Mouse (Mus musculus): Measurements from ENCODE around the gene Nmrk2.

The Nmrk2 gene

GRCm38 (mm10) chr10:81182336-81183333, 19.2 kb downstream of the Nmrk2 start, which contains the start of gene Dapk3:
Dapk3 (plus strand) TSS chr10:81183005.
- POLR2A ChIA-PET = interaction anchor here in 3 of 4 experiments (0.5 to 3.0 kb wide), 17 partner anchors 10 to 771 kb away, joined by 3 to 30 read pairs (median 4); partner anchors contain the start of genes Cactin (in 1 of the 3), Gadd45b (in 1 of the 3), Map2k2 (in 1 of the 3) and Pias4 (in 1 of the 3)
- CTCF ChIA-PET = no interaction called here

GRCm38 (mm10) chr10:81181860-81182259, 20.0 kb downstream of the Nmrk2 start:
- ChIA-PET POLR2A (interaction anchor here in 3 of 4 experiments (0.6 to 9.9 kb wide), 16 partner anchors 10 to 341 kb away, joined by 3 to 189 read pairs (median 4); partner anchors contain the start of genes Cactin (in 2 of the 3), Map2k2 (in 2 of the 3), Pias4 (in 2 of the 3) and Sgta (in 1 of the 3)), CTCF (interaction anchor here in 3 of 4 experiments (0.5 to 1.5 kb wide), 4 partner anchors 9 to 1926 kb away, joined by 3 to 8 read pairs (median 4); no protein-coding TSS in a partner anchor)

DNA sequence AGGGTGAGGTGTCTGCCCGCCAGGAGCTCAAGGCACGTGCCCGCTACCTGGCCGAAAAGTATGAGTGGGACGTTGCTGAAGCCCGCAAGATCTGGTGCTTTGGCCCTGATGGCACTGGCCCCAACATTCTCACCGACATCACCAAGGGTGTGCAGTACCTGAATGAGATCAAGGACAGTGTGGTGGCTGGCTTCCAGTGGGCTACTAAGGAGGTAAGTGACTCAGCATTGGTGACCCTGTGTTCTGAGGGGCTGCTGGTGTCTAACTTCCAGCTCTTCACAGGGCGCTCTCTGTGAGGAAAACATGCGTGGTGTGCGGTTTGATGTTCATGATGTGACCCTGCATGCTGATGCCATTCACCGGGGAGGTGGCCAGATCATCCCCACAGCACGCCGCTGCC, 20.9 kb downstream of the Nmrk2 start:
- ChIA-PET CTCF (interaction anchor here in 3 of 4 experiments (0.5 to 1.5 kb wide), 3 partner anchors 10 to 1927 kb away, joined by 3 to 8 read pairs (median 6); no protein-coding TSS in a partner anchor), POLR2A (interaction anchor here in 2 of 4 experiments (0.8 to 9.9 kb wide), 13 partner anchors 11 to 342 kb away, joined by 3 to 189 read pairs (median 5); partner anchors contain the start of genes Cactin (in 2 of the 2), Map2k2 (in 2 of the 2) and Pias4 (in 2 of the 2))

GRCm38 (mm10) chr10:81179451-81180342, 22.2 kb downstream of the Nmrk2 start:
- ChIA-PET POLR2A (interaction anchor here in 3 of 4 experiments (0.6 to 9.9 kb wide), 37 partner anchors 11 to 328 kb away, joined by 3 to 189 read pairs (median 4); partner anchors contain the start of genes Map2k2 (in 2 of the 3), Pias4 (in 2 of the 3), Cactin (in 1 of the 3) and Fzr1 (in 1 of the 3)), CTCF (interaction anchor here in 1 of 4 experiments (0.9 to 2.0 kb wide), 5 partner anchors 10 to 323 kb away, joined by 3 to 10 read pairs (median 3); partner anchors contain the start of genes Pip5k1c and Slc39a3)

DNA sequence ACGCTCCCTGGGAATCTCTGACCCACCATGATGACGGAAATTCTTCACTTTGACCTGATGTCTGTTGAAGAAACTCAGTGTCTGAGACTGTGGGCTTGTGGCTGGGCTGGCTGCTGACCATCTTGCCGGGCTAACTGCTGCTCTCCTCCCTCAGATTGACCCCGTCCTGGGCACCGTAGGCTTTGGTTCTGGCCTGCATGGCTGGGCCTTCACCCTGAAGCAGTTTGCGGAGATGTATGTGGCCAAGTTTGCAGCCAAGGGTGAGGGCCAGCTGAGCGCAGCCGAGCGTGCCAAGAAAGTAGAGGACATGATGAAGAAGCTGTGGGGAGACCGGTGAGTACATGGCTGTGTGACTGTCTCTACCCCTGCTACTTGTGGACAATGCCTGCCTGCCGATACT, 22.9 kb downstream of the Nmrk2 start:
- ChIA-PET POLR2A (interaction anchor here in 3 of 4 experiments (0.7 to 9.9 kb wide), 44 partner anchors 8 to 329 kb away, joined by 3 to 189 read pairs (median 5); partner anchors contain the start of genes Fzr1 (in 2 of the 3), Map2k2 (in 2 of the 3), Pias4 (in 2 of the 3) and Zbtb7a (in 2 of the 3)), CTCF (interaction anchor here in 1 of 4 experiments (0.9 to 2.0 kb wide), 5 partner anchors 9 to 323 kb away, joined by 3 to 10 read pairs (median 3); partner anchors contain the start of genes Pip5k1c and Slc39a3)

DNA sequence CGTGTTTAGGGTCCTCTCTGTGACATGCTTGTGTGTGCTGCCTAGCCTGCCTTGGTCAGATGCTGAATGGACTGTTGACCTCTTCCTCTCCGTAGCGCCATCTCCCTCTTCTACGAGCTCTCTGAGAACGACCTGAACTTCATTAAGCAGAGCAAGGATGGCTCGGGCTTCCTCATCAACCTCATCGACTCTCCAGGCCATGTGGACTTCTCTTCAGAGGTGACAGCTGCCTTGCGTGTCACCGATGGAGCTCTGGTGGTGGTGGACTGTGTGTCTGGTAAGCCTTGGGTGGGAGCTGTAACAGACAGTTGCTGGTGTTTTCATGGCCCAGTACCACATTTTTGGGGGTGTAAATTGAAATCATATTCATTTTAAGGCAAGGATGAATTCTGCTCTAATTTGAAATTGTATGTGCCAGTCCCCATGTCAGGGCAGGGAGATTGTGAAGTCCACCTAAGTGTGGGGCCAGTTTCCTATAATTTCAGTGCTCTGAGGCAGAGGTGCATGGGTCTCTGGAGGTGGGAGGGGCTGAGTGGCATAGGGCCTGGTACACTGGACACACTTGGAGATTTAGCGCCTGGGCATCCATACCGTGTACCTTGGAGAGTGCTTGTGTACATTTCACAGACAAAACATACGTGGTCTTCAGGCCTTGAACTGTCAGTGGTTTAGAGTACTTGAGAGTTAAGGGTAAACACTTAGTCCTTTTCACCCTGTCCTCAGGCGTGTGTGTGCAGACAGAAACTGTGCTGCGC, 23.7 kb downstream of the Nmrk2 start:
- CTCF ChIA-PET = interaction anchor here in 2 of 4 experiments (0.5 to 1.2 kb wide), 2 partner anchors 141 to 551 kb away, joined by 3 read pairs; partner anchors contain the start of gene Slc39a3 (in 1 of the 2)

DNA sequence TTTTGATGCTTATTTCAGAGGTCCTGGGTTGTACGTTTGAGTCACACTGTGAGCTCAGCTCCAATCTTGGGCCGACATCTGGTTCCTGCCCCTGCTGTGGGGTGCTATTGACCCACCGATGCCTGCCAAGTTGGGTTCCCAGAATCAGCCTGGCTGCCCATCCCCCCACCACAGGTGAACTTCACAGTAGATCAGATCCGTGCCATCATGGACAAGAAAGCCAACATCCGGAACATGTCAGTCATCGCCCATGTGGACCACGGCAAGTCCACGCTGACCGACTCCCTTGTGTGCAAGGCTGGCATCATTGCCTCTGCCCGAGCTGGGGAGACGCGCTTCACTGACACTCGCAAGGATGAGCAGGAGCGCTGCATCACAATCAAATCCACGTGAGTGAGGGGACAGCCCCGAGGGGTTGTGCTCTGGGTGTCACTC, 24.3 kb downstream of the Nmrk2 start:
- CTCF ChIA-PET = interaction anchor here in 1 of 4 experiments (0.5 kb wide), 1 partner anchor 551 kb away, joined by 3 read pairs; no protein-coding TSS in a partner anchor
- POLR2A ChIA-PET = interaction anchor here (0.5 to 9.9 kb wide), 49 partner anchors 8 to 260 kb away, joined by 3 to 189 read pairs (median 4); partner anchors contain the start of genes Cactin (in 2 of the 4), Gng7 (in 2 of the 4), Map2k2 (in 2 of the 4) and Pias4 (in 2 of the 4)

More for the DNA sequence above, 23.7 kb downstream of the Nmrk2 start:
- POLR2A ChIA-PET = interaction anchor here (0.5 to 9.9 kb wide), 58 partner anchors 8 to 261 kb away, joined by 3 to 189 read pairs (median 4); partner anchors contain the start of genes Cactin (in 2 of the 4), Fzr1 (in 2 of the 4), Gng7 (in 2 of the 4) and Map2k2 (in 2 of the 4)

DNA sequence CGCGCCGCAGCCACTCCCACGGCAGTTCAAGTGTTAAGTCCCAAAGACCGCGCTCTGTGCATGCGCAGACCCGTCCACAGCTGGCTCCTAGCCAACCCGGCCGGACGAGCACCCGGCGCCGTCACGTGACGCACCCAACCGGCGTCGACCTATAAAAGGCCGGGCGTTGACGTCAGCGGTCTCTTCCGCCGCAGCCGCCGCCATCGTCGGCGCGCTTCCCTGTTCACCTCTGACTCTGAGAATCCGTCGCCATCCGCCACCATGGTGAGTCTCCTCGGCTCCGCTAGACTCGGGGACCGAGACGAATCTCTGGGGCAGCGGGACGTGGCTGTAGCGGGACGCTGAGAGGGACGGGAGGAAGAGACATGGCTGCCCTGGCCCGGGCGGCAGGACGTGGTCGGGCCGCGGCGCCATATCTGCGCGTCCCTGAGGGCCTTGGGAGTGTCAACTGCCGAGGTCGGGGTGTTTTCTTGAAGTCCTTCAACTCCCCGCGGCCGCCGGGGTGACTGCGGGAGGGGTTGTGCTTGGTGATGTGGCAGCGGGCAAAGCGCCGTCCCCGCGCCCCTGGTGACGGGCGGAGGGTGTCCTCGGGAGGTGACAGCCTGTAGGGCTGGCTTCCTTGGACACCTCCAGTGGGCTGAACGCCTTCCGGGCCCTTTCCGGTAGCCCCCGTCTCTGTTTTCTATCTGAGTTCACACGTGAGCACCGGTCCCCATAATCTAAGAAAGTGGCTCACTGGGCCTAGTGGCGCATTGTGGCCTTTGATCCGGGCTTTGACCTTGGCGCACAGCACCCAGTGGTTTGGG, 25.2 kb downstream of the Nmrk2 start, which contains the start of gene Eef2:
Eef2 (plus strand) TSS at position 166 of the 806 bp plus-strand sequence.
- ChIA-PET POLR2A (interaction anchor here (0.5 to 9.9 kb wide), 188 partner anchors 8 to 778 kb away, joined by 3 to 189 read pairs (median 4); partner anchors contain the start of genes Cactin (in 3 of the 4), Gng7 (in 3 of the 4), Map2k2 (in 3 of the 4) and Pias4 (in 3 of the 4)), CTCF (interaction anchor here in 3 of 4 experiments (0.5 to 2.1 kb wide), 16 partner anchors 9 to 657 kb away, joined by 3 to 11 read pairs (median 3); partner anchors contain the start of genes Gng7 (in 1 of the 3), Pias4 (in 1 of the 3), Pip5k1c (in 1 of the 3) and Sgta (in 1 of the 3))

DNA sequence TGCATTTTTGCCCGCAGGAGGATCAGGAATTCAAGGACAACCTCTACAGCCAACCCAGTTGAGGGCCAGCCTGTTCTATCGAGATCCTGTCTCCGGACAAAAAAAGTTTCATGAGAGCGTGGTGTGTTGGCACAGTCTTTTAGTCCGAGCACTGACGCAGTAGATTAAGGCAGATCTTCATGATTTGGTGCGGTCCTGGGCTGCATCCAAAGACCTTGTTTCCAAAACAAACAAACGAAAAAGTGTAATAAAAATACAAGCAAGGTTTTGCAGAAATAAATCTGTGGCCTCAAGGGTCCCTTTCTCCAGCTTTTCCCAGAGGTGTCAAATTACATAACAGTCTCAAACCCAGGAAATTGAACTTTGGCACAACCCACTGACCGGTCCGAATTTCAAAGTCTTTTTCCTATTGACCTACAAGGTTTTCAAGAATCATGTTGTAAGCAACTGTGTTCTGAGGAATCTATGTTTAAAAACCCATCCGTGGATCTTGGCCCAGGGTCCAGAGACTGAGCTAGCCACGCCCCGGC, 25.9 kb downstream of the Nmrk2 start:
- ChIA-PET CTCF (interaction anchor here in 3 of 4 experiments (0.5 to 2.1 kb wide), 20 partner anchors 9 to 656 kb away, joined by 3 to 11 read pairs (median 3); partner anchors contain the start of genes Gng7 (in 1 of the 3), Pias4 (in 1 of the 3), Pip5k1c (in 1 of the 3) and Sgta (in 1 of the 3)), POLR2A (interaction anchor here (0.5 to 9.9 kb wide), 173 partner anchors 8 to 1004 kb away, joined by 3 to 189 read pairs (median 4); partner anchors contain the start of genes Gng7 (in 3 of the 4), Map2k2 (in 3 of the 4), Pias4 (in 3 of the 4) and Thop1 (in 3 of the 4))

GRCm38 (mm10) chr10:81175345-81175701, 26.5 kb downstream of the Nmrk2 start:
- ChIA-PET CTCF (interaction anchor here in 3 of 4 experiments (0.6 to 2.1 kb wide), 9 partner anchors 17 to 246 kb away, joined by 3 to 11 read pairs (median 3); partner anchors contain the start of genes Gng7 (in 1 of the 3) and Pip5k1c (in 1 of the 3)), POLR2A (interaction anchor here (0.6 to 9.9 kb wide), 50 partner anchors 8 to 1003 kb away, joined by 3 to 189 read pairs (median 8); partner anchors contain the start of genes Gadd45b (in 2 of the 4), Gng7 (in 2 of the 4), Thop1 (in 2 of the 4) and 1600002K03Rik (in 1 of the 4))

- POLR2A ChIA-PET = interaction anchor here (0.6 to 9.9 kb wide), 48 partner anchors 7 to 1003 kb away, joined by 3 to 189 read pairs (median 6); partner anchors contain the start of genes Gadd45b (in 2 of the 4), Map2k2 (in 2 of the 4), Thop1 (in 2 of the 4) and 1600002K03Rik (in 1 of the 4)
Observed at GRCm38 (mm10) chr10:81174617-81175344, 27.1 kb downstream of the Nmrk2 start.

GRCm38 (mm10) chr10:81173132-81173531, 28.7 kb downstream of the Nmrk2 start:
- ChIA-PET CTCF (interaction anchor here in 2 of 4 experiments (0.6 to 1.3 kb wide), 7 partner anchors 11 to 174 kb away, joined by 3 to 5 read pairs (median 3); no protein-coding TSS in a partner anchor), POLR2A (interaction anchor here in 3 of 4 experiments (0.6 to 9.9 kb wide), 19 partner anchors 10 to 243 kb away, joined by 3 to 189 read pairs (median 4); partner anchors contain the start of genes Gadd45b (in 1 of the 3), Gng7 (in 1 of the 3), Map2k2 (in 1 of the 3) and Thop1 (in 1 of the 3))

More at GRCm38 (mm10) chr10:81174617-81175344, 27.1 kb downstream of the Nmrk2 start:
- CTCF ChIA-PET = interaction anchor here in 3 of 4 experiments (0.6 to 2.1 kb wide), 11 partner anchors 14 to 351 kb away, joined by 3 to 11 read pairs (median 3); partner anchors contain the start of genes Map2k2 (in 1 of the 3) and Pip5k1c (in 1 of the 3)

All from embryonic stem cell, embryonic (primary cell).